Mouse (Mus musculus) frontal cortex, postnatal 36 days (tissue): ENCODE data around the gene Pcgf3.

Experiments
- DNase-seq, 2 experiments: peaks; one replicate each; pipeline ENCODE4 v3.0.0; 2022; ENCODE audit warnings: low spot score in 2 of 2

The Pcgf3 gene

GRCm38 (mm10) chr5:108461082-108462065, at the start of gene Pcgf3:
Gene Pcgf3 (plus strand): TSS chr5:108461232.
- peak; percentile 96 for DNase-seq

- no peak for DNase-seq
Measured at GRCm38 (mm10) chr5:108414711-108415110, 46.3 kb upstream of the Pcgf3 start.

GRCm38 (mm10) chr5:108422741-108423140, 38.3 kb upstream of the Pcgf3 start:
- DNase-seq, result no peak

- no peak for DNase-seq
Measured at GRCm38 (mm10) chr5:108423427-108423826, 37.6 kb upstream of the Pcgf3 start.

- DNase-seq, result peak; percentile 42 to 59
Measured at GRCm38 (mm10) chr5:108427186-108427585, 33.8 kb upstream of the Pcgf3 start.

- DNase-seq, result no peak
Measured at GRCm38 (mm10) chr5:108431196-108431595, 29.8 kb upstream of the Pcgf3 start.

GRCm38 (mm10) chr5:108433804-108434587, 27.0 kb upstream of the Pcgf3 start, which contains the start of gene Atp5k:
Gene Atp5k (minus strand): TSS chr5:108434448.
- peak; percentile 94 to 96 for DNase-seq

GRCm38 (mm10) chr5:108436101-108436500, 24.9 kb upstream of the Pcgf3 start:
- DNase-seq, result no peak

- no peak for DNase-seq
Measured at GRCm38 (mm10) chr5:108446973-108447372, 14.1 kb upstream of the Pcgf3 start.

GRCm38 (mm10) chr5:108447857-108448256, 13.2 kb upstream of the Pcgf3 start:
- DNase-seq, result no peak

GRCm38 (mm10) chr5:108448785-108449668, 12.0 kb upstream of the Pcgf3 start, which contains the start of gene Mfsd7a:
Gene Mfsd7a (minus strand): TSS chr5:108448891.
- DNase-seq, result peak; percentile 9 to 13

GRCm38 (mm10) chr5:108450837-108451540, 10.0 kb upstream of the Pcgf3 start:
- no peak for DNase-seq

- DNase-seq, result no peak
Measured at GRCm38 (mm10) chr5:108451611-108452010, 9.4 kb upstream of the Pcgf3 start.

- no peak for DNase-seq
Measured at GRCm38 (mm10) chr5:108452422-108452821, 8.6 kb upstream of the Pcgf3 start.

GRCm38 (mm10) chr5:108454094-108454493, 6.9 kb upstream of the Pcgf3 start:
- DNase-seq, result no peak

GRCm38 (mm10) chr5:108458706-108459105, 2.3 kb upstream of the Pcgf3 start:
- no peak for DNase-seq

- DNase-seq, result no peak
Measured at GRCm38 (mm10) chr5:108460461-108460860, 571 bp upstream of the Pcgf3 start.

GRCm38 (mm10) chr5:108462446-108462845, 1.4 kb downstream of the Pcgf3 start:
- DNase-seq, result no peak

- no peak for DNase-seq
Measured at GRCm38 (mm10) chr5:108465131-108465891, 4.3 kb downstream of the Pcgf3 start.

- no peak for DNase-seq
Measured at GRCm38 (mm10) chr5:108466647-108467046, 5.6 kb downstream of the Pcgf3 start.
